Mouse (Mus musculus): ENCODE data around the gene Eif3f.

Gene Eif3f

DNA sequence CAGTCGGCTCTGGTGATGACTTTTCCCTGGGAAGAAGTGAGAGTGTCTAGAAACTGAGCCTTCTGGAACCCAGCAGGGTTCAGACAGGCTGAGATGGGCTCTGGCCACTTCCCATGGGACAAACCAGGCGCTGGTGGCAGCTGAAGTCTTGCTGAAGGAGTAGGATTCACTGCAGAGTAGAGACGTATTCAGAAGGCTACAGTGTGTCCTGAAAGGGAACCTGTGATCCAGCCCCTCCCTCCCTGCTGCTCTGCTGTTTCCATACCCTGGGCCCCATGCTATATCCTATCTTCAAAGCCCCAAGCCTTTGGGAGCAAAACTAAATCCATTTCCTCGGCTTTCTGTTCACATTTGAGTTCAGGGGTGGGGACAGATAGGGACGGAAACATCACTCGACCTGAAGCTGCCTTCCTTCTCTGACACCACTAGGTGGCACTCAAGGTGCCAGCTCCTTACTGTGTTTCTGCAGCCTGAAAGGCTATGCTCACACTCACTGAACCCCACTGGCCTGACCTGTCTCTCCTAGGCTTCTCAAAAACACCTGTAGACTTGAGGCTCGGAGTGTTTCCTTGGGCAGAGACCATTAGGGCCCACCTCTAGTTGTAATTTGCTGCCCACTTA is 32.6 kb downstream of the Eif3f start:
- ATAC-seq (ENCODE audit: low TSS enrichment), result peak; percentile 91

DNA sequence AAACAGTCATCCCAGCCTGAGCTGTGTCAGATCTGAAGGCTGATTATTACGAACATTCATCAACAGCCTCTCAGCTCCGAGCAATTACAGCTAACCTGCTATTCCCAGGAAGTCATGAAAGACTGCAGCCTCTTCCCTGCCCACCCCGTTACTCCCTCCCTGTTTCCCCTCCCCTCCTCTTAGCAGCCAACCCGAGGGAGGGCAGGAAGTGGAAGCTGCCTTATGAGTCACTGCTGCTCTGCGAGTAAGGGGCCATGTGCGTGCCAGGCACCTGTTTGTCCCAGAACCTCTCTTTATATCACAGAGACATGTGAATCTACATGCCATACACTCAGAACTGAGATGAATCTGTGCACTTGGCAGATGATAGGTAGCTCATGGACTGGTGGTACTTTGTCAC is 34.0 kb downstream of the Eif3f start:
- peak; percentile 14; the same call in 1 of the 2 replicates for ATAC-seq (ENCODE audit: low TSS enrichment)

DNA sequence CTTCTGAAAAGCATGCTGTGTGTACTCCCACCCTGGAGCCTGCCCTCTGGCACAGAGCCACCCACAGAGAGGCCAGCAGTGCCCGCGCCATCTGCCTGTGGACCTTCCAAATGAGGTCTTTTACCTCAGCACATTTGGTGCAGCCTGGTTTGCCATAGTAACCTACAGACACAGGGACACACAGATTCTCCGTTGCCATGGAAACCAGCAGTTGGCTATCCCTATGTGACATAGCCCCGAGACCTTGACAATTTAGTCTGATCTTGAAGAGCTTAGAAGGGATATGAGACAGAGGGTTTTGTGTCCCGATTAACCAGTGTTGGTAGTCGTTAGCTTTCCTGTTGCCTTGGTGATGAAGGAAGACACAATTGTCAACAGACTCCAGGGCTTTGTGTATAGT is 38.1 kb downstream of the Eif3f start:
- 0 out of 2 replicates have a peak, but pooled peaks have one; percentile 19 for ATAC-seq (ENCODE audit: low TSS enrichment)

DNA sequence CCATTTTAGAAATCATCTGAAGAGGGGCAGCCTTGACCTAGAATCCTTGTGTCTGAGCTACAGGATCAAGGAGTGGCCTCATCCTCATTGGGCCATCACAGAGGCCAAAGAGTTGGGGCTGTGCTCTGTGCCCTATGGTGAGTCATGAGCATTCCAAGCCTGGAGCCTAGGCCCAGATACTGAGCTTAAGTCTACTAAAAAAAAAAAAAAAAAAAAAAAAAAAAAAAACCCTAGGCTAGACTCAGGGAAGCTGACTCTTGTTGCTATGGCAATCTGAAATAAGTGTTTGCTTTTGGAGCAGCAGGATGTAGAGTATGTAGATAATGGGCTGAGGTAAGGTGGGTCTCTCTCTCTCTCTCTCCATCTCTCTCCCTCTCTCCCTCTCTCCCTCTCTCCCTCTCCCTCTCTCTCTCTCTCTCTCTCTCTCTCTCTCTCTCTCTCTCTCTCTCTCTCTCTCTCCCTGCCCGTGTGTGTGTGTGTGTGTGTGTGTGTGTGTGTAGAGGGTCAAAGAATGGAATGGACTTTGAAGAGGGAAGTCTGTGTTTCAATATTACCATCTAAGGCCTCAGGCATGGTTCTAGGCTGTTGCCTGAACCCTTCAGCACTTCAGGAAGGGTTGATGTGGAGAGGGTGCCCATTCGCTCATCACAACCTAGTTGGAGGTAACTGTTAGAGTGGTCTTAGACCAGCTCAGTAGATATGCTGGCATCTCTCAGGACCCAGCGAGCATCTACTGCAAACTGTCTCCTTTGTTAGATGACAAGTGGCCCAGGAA is 51.9 kb downstream of the Eif3f start:
- no peak for ATAC-seq (ENCODE audit: low TSS enrichment)

DNA sequence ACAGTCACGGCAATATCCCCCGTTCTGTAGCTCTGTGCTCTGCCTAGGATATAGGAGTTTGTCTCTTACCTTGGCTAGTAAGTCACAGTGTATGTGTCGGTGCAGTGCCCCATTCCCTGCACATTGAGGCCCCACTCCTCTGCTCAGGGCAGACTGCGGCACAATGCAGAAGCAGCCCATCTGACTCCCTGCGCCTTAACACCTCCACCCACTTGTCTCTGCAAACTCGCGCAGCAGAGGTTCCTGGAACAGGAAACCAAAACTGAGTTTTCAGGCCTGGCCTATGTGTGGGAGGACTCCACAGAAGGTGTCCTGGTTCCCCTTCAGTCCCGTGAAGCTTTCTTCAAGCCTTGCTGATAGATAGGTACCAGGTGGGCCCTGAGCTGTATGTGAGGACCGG is 57.0 kb downstream of the Eif3f start:
- peak; percentile 76 for ATAC-seq (ENCODE audit: low TSS enrichment)
